Mouse (Mus musculus): Measurements from ENCODE around the gene Guca2a. TPM values are rescaled to one million over a fixed set of nuclear protein-coding genes. Genes with fewer than 3 reads are reported as not detected.

Gene Guca2a
- polyA plus RNA-seq, 1 experiment from 2014 or later = not detected

GRCm38 (mm10) chr4:119634908-119635660, 2.4 kb upstream of the Guca2a start:
- no peak for DNase-seq
- Histone ChIP-seq H3K4me2 (ENCODE audit: low read depth, low read length) (no peak overlapping the region), H3K9me3 (ENCODE audit: low read length) (no peaks in the 10 kb centered on the region), H3K4me3 (ENCODE audit: low read depth, low read length) (no peak overlapping the region), H3K27ac (ENCODE audit: low read depth) (no peak overlapping the region), H3K27me3 (ENCODE audit: insufficient read depth, low read length) (no peaks in the 10 kb centered on the region), H3K4me1 (ENCODE audit: insufficient read depth) (peaks cover 5% of the 10 kb centered on the region), H3K9ac (replicated peaks) (no peak overlapping the region), H3K36me3 (replicated peaks; ENCODE audit: insufficient read depth, low read length) (no peaks in the 10 kb centered on the region)
- TF ChIP-seq EP300 (IDR thresholded peaks at IDR 0.05; ENCODE audit: low read depth) = no peak
- TF ChIP-seq CTCF (IDR thresholded peaks at IDR 0.05; ENCODE audit: low read depth) = no peak
- 63% methylated on average over 6 of the region's 6 CpGs for WGBS (ENCODE audit: insufficient replicate concordance)
- no peak for ATAC-seq

DNA sequence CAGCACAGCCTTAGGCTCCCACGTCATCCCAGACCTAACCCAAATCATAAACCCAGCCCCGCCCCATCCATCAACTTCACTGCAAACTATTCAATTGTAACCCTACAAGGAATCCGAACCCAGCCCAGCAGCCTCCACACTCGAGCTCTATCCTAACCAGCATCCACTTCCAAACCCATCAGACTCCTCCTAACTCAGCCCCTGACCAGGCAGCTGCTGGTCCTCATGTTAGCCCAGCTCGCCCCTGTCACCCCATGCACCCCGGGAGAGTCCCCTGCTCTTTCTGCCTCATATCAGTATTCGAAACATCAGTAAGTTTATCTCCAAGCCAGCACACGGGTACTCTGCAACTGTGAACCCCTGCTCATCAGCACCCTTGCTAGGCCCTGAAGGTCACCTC, 1.8 kb upstream of the Guca2a start:
- H3K4me1 ChIP-seq (ENCODE audit: insufficient read depth) = peaks cover 5% of the 10 kb centered on the region
- ATAC-seq (no peak), DNase-seq (no peak)
- H3K4me3 ChIP-seq (ENCODE audit: low read depth, low read length) = no peak overlapping the region
- H3K9me3 ChIP-seq (ENCODE audit: low read length) = no peaks in the 10 kb centered on the region
- TF ChIP-seq EP300 (IDR thresholded peaks at IDR 0.05; ENCODE audit: low read depth) (no peak), CTCF (IDR thresholded peaks at IDR 0.05; ENCODE audit: low read depth) (no peak)
- 64% methylated on average over 8 of the region's 8 CpGs for WGBS (ENCODE audit: insufficient replicate concordance)
- no peak overlapping the region for H3K9ac ChIP-seq (replicated peaks)
- H3K27me3 ChIP-seq (ENCODE audit: insufficient read depth, low read length) = no peaks in the 10 kb centered on the region
- no peaks in the 10 kb centered on the region for H3K36me3 ChIP-seq (replicated peaks; ENCODE audit: insufficient read depth, low read length)
- no peak overlapping the region for H3K4me2 ChIP-seq (ENCODE audit: low read depth, low read length)
- H3K27ac ChIP-seq (ENCODE audit: low read depth) = no peak overlapping the region

DNA sequence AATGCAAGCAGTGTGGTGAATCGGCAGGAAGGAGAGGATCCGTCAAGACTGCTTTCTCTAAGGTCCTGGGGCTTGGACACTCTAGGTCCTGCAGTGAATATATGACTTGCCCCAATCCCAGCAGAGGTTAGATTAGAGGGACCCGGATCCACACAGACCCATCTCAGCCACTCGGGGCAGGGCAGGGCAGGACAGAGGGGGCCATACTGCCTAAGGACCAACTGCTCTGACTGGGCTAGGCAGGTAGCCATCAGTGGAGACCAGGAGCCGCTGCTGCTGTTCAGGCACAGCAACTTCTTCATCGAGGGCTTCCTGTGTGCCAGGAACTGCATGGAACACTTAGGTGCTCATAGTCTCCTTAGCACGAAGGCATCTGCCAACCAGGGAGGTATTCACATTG, 773 bp upstream of the Guca2a start:
- Histone ChIP-seq H3K27ac (ENCODE audit: low read depth) (no peak overlapping the region), H3K36me3 (replicated peaks; ENCODE audit: insufficient read depth, low read length) (no peaks in the 10 kb centered on the region), H3K4me3 (ENCODE audit: low read depth, low read length) (no peak overlapping the region), H3K27me3 (ENCODE audit: insufficient read depth, low read length) (no peaks in the 10 kb centered on the region), H3K4me1 (ENCODE audit: insufficient read depth) (no peaks in the 10 kb centered on the region), H3K9ac (replicated peaks) (no peak overlapping the region), H3K9me3 (ENCODE audit: low read length) (no peaks in the 10 kb centered on the region), H3K4me2 (ENCODE audit: low read depth, low read length) (no peak overlapping the region)
- 73% methylated on average over 7 of the region's 7 CpGs for WGBS (ENCODE audit: insufficient replicate concordance)
- peak; percentile 11 for DNase-seq
- TF ChIP-seq EP300 (IDR thresholded peaks at IDR 0.05; ENCODE audit: low read depth) (no peak), CTCF (IDR thresholded peaks at IDR 0.05; ENCODE audit: low read depth) (no peak)
- ATAC-seq = no peak

DNA sequence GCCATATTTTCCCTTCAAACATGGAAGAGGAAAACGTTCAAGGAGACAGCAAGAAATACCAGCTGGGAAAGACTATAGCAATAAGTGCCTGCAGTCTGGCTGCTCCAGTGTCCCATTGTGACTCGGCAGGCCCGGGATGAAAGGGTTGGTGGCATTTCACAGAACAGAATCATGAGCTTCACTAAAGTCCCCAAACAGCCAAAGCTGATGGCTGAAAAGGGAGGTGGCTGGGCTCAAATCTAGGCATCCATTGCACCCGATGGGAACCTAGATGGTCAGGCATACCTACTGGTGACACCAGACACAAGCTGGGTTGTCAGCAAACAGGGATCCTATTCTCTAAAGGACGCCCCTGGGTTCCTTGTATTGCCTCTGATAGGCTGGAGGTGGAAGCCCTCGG, 442 bp downstream of the Guca2a start:
- peaks cover 3% of the 10 kb centered on the region; the same call in 1 of the 2 replicates for H3K9me3 ChIP-seq (ENCODE audit: low read length)
- H3K9ac ChIP-seq (replicated peaks) = no peak overlapping the region
- ATAC-seq = no peak
- WGBS (ENCODE audit: insufficient replicate concordance) = 71% methylated on average over 6 of the region's 6 CpGs
- no peak overlapping the region for H3K4me3 ChIP-seq (ENCODE audit: low read depth, low read length)
- no peaks in the 10 kb centered on the region for H3K36me3 ChIP-seq (replicated peaks; ENCODE audit: insufficient read depth, low read length)
- H3K4me1 ChIP-seq (ENCODE audit: insufficient read depth) = no peaks in the 10 kb centered on the region
- H3K27ac ChIP-seq (ENCODE audit: low read depth) = no peak overlapping the region
- no peak overlapping the region for H3K4me2 ChIP-seq (ENCODE audit: low read depth, low read length)
- no peak for DNase-seq
- no peak for TF ChIP-seq EP300 (IDR thresholded peaks at IDR 0.05; ENCODE audit: low read depth)
- TF ChIP-seq CTCF (IDR thresholded peaks at IDR 0.05; ENCODE audit: low read depth) = no peak
- H3K27me3 ChIP-seq (ENCODE audit: insufficient read depth, low read length) = no peaks in the 10 kb centered on the region

- Histone ChIP-seq H3K4me3 (ENCODE audit: low read depth, low read length) (no peak overlapping the region), H3K27me3 (ENCODE audit: insufficient read depth, low read length) (no peaks in the 10 kb centered on the region), H3K27ac (ENCODE audit: low read depth) (no peak overlapping the region), H3K4me2 (ENCODE audit: low read depth, low read length) (no peak overlapping the region), H3K9me3 (ENCODE audit: low read length) (peaks cover 3% of the 10 kb centered on the region; the same call in 1 of the 2 replicates), H3K4me1 (ENCODE audit: insufficient read depth) (no peaks in the 10 kb centered on the region), H3K36me3 (replicated peaks; ENCODE audit: insufficient read depth, low read length) (no peaks in the 10 kb centered on the region), H3K9ac (replicated peaks) (no peak overlapping the region)
- WGBS (ENCODE audit: insufficient replicate concordance) = 62% methylated on average over 11 of the region's 11 CpGs
- TF ChIP-seq EP300 (IDR thresholded peaks at IDR 0.05; ENCODE audit: low read depth) (no peak), CTCF (IDR thresholded peaks at IDR 0.05; ENCODE audit: low read depth) (no peak)
- ATAC-seq (no peak), DNase-seq (no peak)
Observed at GRCm38 (mm10) chr4:119638656-119639055, 1.2 kb downstream of the Guca2a start.

DNA sequence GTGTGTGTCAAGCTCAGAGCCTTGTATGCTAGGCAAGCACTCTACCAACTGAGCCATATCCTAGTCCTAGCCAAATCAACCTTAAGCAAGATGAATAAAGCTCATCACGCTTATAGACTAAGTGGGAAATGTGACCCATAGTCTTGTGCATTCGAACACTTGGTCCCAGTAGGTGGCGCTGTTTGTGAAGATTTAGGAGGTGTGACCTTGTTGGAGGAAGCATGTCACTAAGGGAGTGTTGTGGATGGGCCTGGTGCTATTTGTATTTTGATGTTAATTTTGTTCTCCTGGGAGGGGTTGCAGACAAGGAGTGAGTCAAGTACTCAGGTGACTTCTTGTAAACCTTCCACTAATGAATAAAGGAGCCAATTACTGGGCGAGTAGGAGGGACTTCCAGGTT, 5.2 kb downstream of the Guca2a start:
- Histone ChIP-seq H3K4me3 (ENCODE audit: low read depth, low read length) (no peak overlapping the region), H3K27me3 (ENCODE audit: insufficient read depth, low read length) (no peaks in the 10 kb centered on the region), H3K9me3 (ENCODE audit: low read length) (peaks cover 3% of the 10 kb centered on the region; the same call in 1 of the 2 replicates), H3K9ac (replicated peaks) (no peak overlapping the region), H3K36me3 (replicated peaks; ENCODE audit: insufficient read depth, low read length) (no peaks in the 10 kb centered on the region), H3K4me1 (ENCODE audit: insufficient read depth) (no peaks in the 10 kb centered on the region), H3K4me2 (ENCODE audit: low read depth, low read length) (no peak overlapping the region), H3K27ac (ENCODE audit: low read depth) (no peak overlapping the region)
- 77% methylated on average over 4 of the region's 4 CpGs for WGBS (ENCODE audit: insufficient replicate concordance)
- TF ChIP-seq CTCF (IDR thresholded peaks at IDR 0.05; ENCODE audit: low read depth) = no peak
- TF ChIP-seq EP300 (IDR thresholded peaks at IDR 0.05; ENCODE audit: low read depth) = no peak
- DNase-seq = no peak
- no peak for ATAC-seq

All from liver, postnatal 0 days (tissue).